Mouse (Mus musculus) thymus, adult 2 months (tissue): Measurements from ENCODE around the gene Vamp1. TPM values are rescaled to one million over a fixed set of nuclear protein-coding genes. Genes with fewer than 3 reads are reported as not detected.

ENCODE experiments used
- DNase-seq: peaks from one replicate; pipeline ENCODE4 v3.0.0; 2021
- H3K27ac ChIP-seq: fragments of 200-500 bp; 2 replicates; pipeline ENCODE4 v1.5.1; 2012; ENCODE audit warnings: low read length, control low read depth; ENCODE audit not compliant: control insufficient read depth, insufficient read depth
- H3K27me3 ChIP-seq: fragments of 200-500 bp; 2 replicates; pipeline ENCODE4 v1.6.1; 2012; ENCODE audit warnings: mild to moderate bottlenecking, low read length, moderate library complexity, mixed read lengths; ENCODE audit not compliant: control insufficient read depth, insufficient read depth
- H3K36me3 ChIP-seq: fragments of 200-500 bp; 2 replicates; pipeline ENCODE4 v1.6.1; 2012; ENCODE audit warnings: mild to moderate bottlenecking, low read length, moderate library complexity; ENCODE audit not compliant: control insufficient read depth, insufficient read depth
- H3K4me1 ChIP-seq: fragments of 200-500 bp; replicated peaks from 2 replicates; pipeline ENCODE4 v1.6.1; 2012; ENCODE audit warnings: low read length; ENCODE audit not compliant: control insufficient read depth, insufficient read depth
- H3K4me3 ChIP-seq: fragments of 200-500 bp; 2 replicates; pipeline ENCODE4 v1.5.1; 2012; ENCODE audit warnings: mild to moderate bottlenecking, low read length, control low read depth, moderate library complexity; ENCODE audit not compliant: control insufficient read depth, insufficient read depth
- CTCF ChIP-seq: fragments of 200-500 bp; IDR thresholded peaks from 2 replicates; pipeline ENCODE4 v1.5.1; 2012; ENCODE audit warnings: mild to moderate bottlenecking, control low read depth, low read length, moderate library complexity, borderline replicate concordance; ENCODE audit not compliant: control insufficient read depth, poor library complexity, insufficient read depth; ENCODE audit errors: extremely low read depth
- POLR2A ChIP-seq: fragments of 200-500 bp; IDR thresholded peaks from 2 replicates; pipeline ENCODE4 v1.6.1; 2012; ENCODE audit warnings: mild to moderate bottlenecking, low read length, control low read depth, moderate library complexity; ENCODE audit not compliant: control insufficient read depth, poor library complexity, insufficient read depth; ENCODE audit errors: extremely low read depth
- WGBS: fragments of 180-500 bp; shearing (Covaris S2); methylation state at CpG from one replicate; pipeline ENCODE4 v1.1.7; 2018; 5-methylcytosine and 5-hydroxymethylcytosine counted together
- polyA plus RNA-seq: library from polyadenylated mRNA; depleted of rRNA; stranded (reverse); fragments of >200 nt; gene quantifications from 2 replicates; pipeline ENCODE4 v1.2.3, GENCODE M21; 2012

Gene Vamp1
- polyA plus RNA-seq, 1 experiment: 423 TPM

- Histone ChIP-seq H3K27me3 (no peaks in the 10 kb centered on the region), H3K4me3 (no peak overlapping the region), H3K4me1 (peaks cover 21% of the 10 kb centered on the region), H3K27ac (no peak overlapping the region), H3K36me3 (no peaks in the 10 kb centered on the region)
- no peak for TF ChIP-seq POLR2A
- TF ChIP-seq CTCF: no peak
- no peak for DNase-seq
- 98% methylated on average over 8 of the region's 8 CpGs for WGBS
Observed at GRCm38 (mm10) chr6:125252711-125253110, 37.4 kb downstream of the Vamp1 start.

- H3K27me3 ChIP-seq: no peaks in the 10 kb centered on the region
- H3K4me1 ChIP-seq: peaks cover 26% of the 10 kb centered on the region
- TF ChIP-seq CTCF (no peak), POLR2A (no peak)
- 33% methylated on average over 14 of the region's 14 CpGs for WGBS
- DNase-seq: no peak
- no peak overlapping the region for H3K27ac ChIP-seq
- no peaks in the 10 kb centered on the region for H3K36me3 ChIP-seq
- no peak overlapping the region for H3K4me3 ChIP-seq
Observed at GRCm38 (mm10) chr6:125253863-125254715, 38.7 kb downstream of the Vamp1 start.

- Histone ChIP-seq H3K27ac (no peak overlapping the region), H3K27me3 (no peaks in the 10 kb centered on the region), H3K4me3 (no peak overlapping the region), H3K36me3 (no peaks in the 10 kb centered on the region), H3K4me1 (peaks cover 30% of the 10 kb centered on the region)
- peak; percentile 24 for DNase-seq
- TF ChIP-seq CTCF (no peak), POLR2A (no peak)
- 85% methylated on average over 7 of the region's 7 CpGs for WGBS
Observed at GRCm38 (mm10) chr6:125255516-125256044, 40.2 kb downstream of the Vamp1 start.

- H3K27ac ChIP-seq: no peak overlapping the region
- WGBS: 91% methylated on average over 8 of the region's 8 CpGs
- no peak overlapping the region for H3K4me3 ChIP-seq
Observed at GRCm38 (mm10) chr6:125256222-125256966, 41.0 kb downstream of the Vamp1 start.

GRCm38 (mm10) chr6:125260006-125260555 is 44.7 kb downstream of the Vamp1 start:
- TF ChIP-seq POLR2A: no peak
- TF ChIP-seq CTCF: no peak
- Histone ChIP-seq H3K4me3 (no peak overlapping the region), H3K27ac (no peak overlapping the region), H3K27me3 (no peaks in the 10 kb centered on the region), H3K36me3 (no peaks in the 10 kb centered on the region), H3K4me1 (peaks cover 25% of the 10 kb centered on the region)
- WGBS: 91% methylated on average over 10 of the region's 10 CpGs
- no peak for DNase-seq

More at GRCm38 (mm10) chr6:125256222-125256966, 41.0 kb downstream of the Vamp1 start:
- no peaks in the 10 kb centered on the region for H3K27me3 ChIP-seq
- no peak for DNase-seq
- peaks cover 30% of the 10 kb centered on the region for H3K4me1 ChIP-seq
- TF ChIP-seq CTCF: no peak
- no peak for TF ChIP-seq POLR2A
- H3K36me3 ChIP-seq: no peaks in the 10 kb centered on the region

- TF ChIP-seq CTCF: no peak
- TF ChIP-seq POLR2A: no peak
- Histone ChIP-seq H3K4me3 (no peak overlapping the region), H3K4me1 (peaks cover 21% of the 10 kb centered on the region), H3K27me3 (no peaks in the 10 kb centered on the region), H3K27ac (peak overlapping the region; percentile 64; the same call in 1 of the 2 replicates), H3K36me3 (no peaks in the 10 kb centered on the region)
- no peak for DNase-seq
- WGBS: 85% methylated on average over 9 of the region's 9 CpGs
Observed at GRCm38 (mm10) chr6:125264219-125264618, 48.9 kb downstream of the Vamp1 start.
